Mouse (Mus musculus): ENCODE data around the gene Arf5. TPM values are rescaled to one million over a fixed set of nuclear protein-coding genes. Genes with fewer than 3 reads are reported as not detected.

The Arf5 gene
- polyA plus RNA-seq, 1 experiment, result 65.6 TPM

- Histone ChIP-seq H3K4me3 (ENCODE audit: insufficient read depth, low read depth, low read length) (peak overlapping the region; percentile 91), H3K4me1 (ENCODE audit: control insufficient read depth, insufficient read depth, insufficient read length, low read length) (peaks cover 26% of the 10 kb centered on the region), H3K27ac (replicated peaks; ENCODE audit: low read depth, low read length) (peak overlapping the region; percentile 74)
Measured at GRCm38 (mm10) chr6:28420865-28421264, 2.5 kb upstream of the Arf5 start.

GRCm38 (mm10) chr6:28421469-28422000 lies 1.8 kb upstream of the Arf5 start:
- H3K4me1 ChIP-seq (ENCODE audit: control insufficient read depth, insufficient read depth, insufficient read length, low read length), result peaks cover 26% of the 10 kb centered on the region
- H3K4me3 ChIP-seq (ENCODE audit: insufficient read depth, low read depth, low read length), result peak overlapping the region; percentile 91
- peak overlapping the region; percentile 74 for H3K27ac ChIP-seq (replicated peaks; ENCODE audit: low read depth, low read length)

GRCm38 (mm10) chr6:28422651-28423290 lies 589 bp upstream of the Arf5 start:
- Histone ChIP-seq H3K4me3 (ENCODE audit: insufficient read depth, low read depth, low read length) (peak overlapping the region; percentile 27), H3K27ac (replicated peaks; ENCODE audit: low read depth, low read length) (0 out of 2 replicates have a peak overlapping the region, but pooled peaks have one; percentile 40), H3K4me1 (ENCODE audit: control insufficient read depth, insufficient read depth, insufficient read length, low read length) (peaks cover 24% of the 10 kb centered on the region)

GRCm38 (mm10) chr6:28423767-28424695 lies 671 bp downstream of the Arf5 start:
- peak overlapping the region; percentile 64 for H3K27ac ChIP-seq (replicated peaks; ENCODE audit: low read depth, low read length)
- peak overlapping the region; percentile 93 for H3K4me3 ChIP-seq (ENCODE audit: insufficient read depth, low read depth, low read length)
- peaks cover 18% of the 10 kb centered on the region for H3K4me1 ChIP-seq (ENCODE audit: control insufficient read depth, insufficient read depth, insufficient read length, low read length)

GRCm38 (mm10) chr6:28425019-28425418 lies 1.7 kb downstream of the Arf5 start:
- Histone ChIP-seq H3K4me1 (ENCODE audit: control insufficient read depth, insufficient read depth, insufficient read length, low read length) (peaks cover 11% of the 10 kb centered on the region), H3K27ac (replicated peaks; ENCODE audit: low read depth, low read length) (no peak overlapping the region), H3K4me3 (ENCODE audit: insufficient read depth, low read depth, low read length) (0 out of 2 replicates have a peak overlapping the region, but pooled peaks have one; percentile 93)

GRCm38 (mm10) chr6:28427096-28427839 lies 3.9 kb downstream of the Arf5 start, which contains the start of gene Fscn3:
TSS of gene Fscn3 (plus strand) at chr6:28427789.
- peaks cover 3% of the 10 kb centered on the region for H3K4me1 ChIP-seq (ENCODE audit: control insufficient read depth, insufficient read depth, insufficient read length, low read length)
- H3K4me3 ChIP-seq (ENCODE audit: insufficient read depth, low read depth, low read length), result no peak within 1 kb of the TSS
- no peak within 1 kb of the TSS for H3K27ac ChIP-seq (replicated peaks; ENCODE audit: low read depth, low read length)

- H3K4me3 ChIP-seq (ENCODE audit: insufficient read depth, low read depth, low read length), result no peak within 1 kb of the TSS
- peaks cover 3% of the 10 kb centered on the region for H3K4me1 ChIP-seq (ENCODE audit: control insufficient read depth, insufficient read depth, insufficient read length, low read length)
- no peak within 1 kb of the TSS for H3K27ac ChIP-seq (replicated peaks; ENCODE audit: low read depth, low read length)
Measured at GRCm38 (mm10) chr6:28428290-28428689, 4.9 kb downstream of the Arf5 start, which contains the start of gene Gcc1. TSS of gene Gcc1 (minus strand) at chr6:28428390.

GRCm38 (mm10) chr6:28429870-28430269 lies 6.5 kb downstream of the Arf5 start:
- Histone ChIP-seq H3K27ac (replicated peaks; ENCODE audit: low read depth, low read length) (no peak overlapping the region), H3K4me3 (ENCODE audit: insufficient read depth, low read depth, low read length) (no peak overlapping the region), H3K4me1 (ENCODE audit: control insufficient read depth, insufficient read depth, insufficient read length, low read length) (no peaks in the 10 kb centered on the region)

DNA sequence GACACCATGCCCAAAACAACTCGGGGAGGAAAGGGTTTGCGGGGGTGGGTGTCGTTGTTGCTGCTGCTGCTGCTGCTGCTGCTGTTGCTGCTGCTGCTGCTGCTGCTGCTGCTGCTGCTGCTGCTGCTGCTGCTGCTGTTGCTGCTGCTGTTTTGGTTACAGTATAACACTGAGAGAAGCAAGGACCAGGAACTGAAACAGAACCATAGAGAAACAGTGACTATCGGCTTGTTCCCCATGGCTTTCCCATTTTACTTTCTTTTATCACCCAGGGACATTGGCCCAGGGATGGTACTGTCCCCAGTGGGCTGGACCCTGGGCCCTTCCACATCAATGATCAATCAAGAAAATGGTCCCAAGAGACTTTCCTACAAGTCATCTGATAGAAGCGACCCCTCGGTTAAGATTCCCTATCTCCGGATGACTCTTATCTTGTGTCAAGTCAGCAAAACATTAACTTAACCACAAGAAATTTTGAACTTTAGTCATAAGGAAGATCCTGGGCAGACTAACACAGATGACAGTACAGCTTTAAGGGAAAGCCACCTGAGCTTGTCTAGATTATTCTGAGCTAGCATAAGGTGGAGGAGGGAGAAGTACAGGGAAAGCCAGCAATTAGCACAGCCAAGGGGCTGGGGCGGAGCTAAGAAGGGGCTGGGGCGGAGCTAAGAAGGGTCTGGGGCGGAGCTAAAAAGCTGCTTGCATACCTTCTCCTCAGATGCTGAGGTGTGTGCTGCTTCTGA lies 7.6 kb downstream of the Arf5 start:
- 0 out of 2 replicates have a peak overlapping the region, but pooled peaks have one; percentile 13 for H3K27ac ChIP-seq (replicated peaks; ENCODE audit: low read depth, low read length)
- H3K4me3 ChIP-seq (ENCODE audit: insufficient read depth, low read depth, low read length), result no peak overlapping the region
- H3K4me1 ChIP-seq (ENCODE audit: control insufficient read depth, insufficient read depth, insufficient read length, low read length), result no peaks in the 10 kb centered on the region

DNA sequence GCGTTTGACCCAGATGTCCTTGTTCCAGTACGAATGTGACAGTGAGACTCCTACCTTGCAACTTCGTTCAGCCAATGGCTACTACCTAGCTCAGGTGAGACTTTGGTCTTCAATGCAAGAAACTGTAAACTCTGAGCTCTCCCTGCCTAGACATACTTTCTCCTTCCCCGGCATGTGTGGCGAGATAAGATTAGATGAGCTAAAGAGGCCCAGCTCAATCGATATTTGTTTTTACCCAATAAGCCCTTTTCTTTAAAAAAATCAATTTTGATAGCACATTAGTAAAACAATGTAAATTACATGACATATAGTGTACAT lies 8.1 kb downstream of the Arf5 start:
- Histone ChIP-seq H3K27ac (replicated peaks; ENCODE audit: low read depth, low read length) (no peak overlapping the region), H3K4me3 (ENCODE audit: insufficient read depth, low read depth, low read length) (no peak overlapping the region), H3K4me1 (ENCODE audit: control insufficient read depth, insufficient read depth, insufficient read length, low read length) (no peaks in the 10 kb centered on the region)

- no peaks in the 10 kb centered on the region for H3K4me1 ChIP-seq (ENCODE audit: control insufficient read depth, insufficient read depth, insufficient read length, low read length)
- no peak overlapping the region for H3K4me3 ChIP-seq (ENCODE audit: insufficient read depth, low read depth, low read length)
- H3K27ac ChIP-seq (replicated peaks; ENCODE audit: low read depth, low read length), result no peak overlapping the region
Measured at GRCm38 (mm10) chr6:28447937-28448336, 24.6 kb downstream of the Arf5 start.

- H3K4me1 ChIP-seq (ENCODE audit: control insufficient read depth, insufficient read depth, insufficient read length, low read length), result no peaks in the 10 kb centered on the region
- H3K27ac ChIP-seq (replicated peaks; ENCODE audit: low read depth, low read length), result no peak within 1 kb of the TSS
- H3K4me3 ChIP-seq (ENCODE audit: insufficient read depth, low read depth, low read length), result no peak within 1 kb of the TSS
Measured at GRCm38 (mm10) chr6:28449253-28449652, 25.9 kb downstream of the Arf5 start, which contains the start of gene Pax4. TSS of gene Pax4 (minus strand) at chr6:28449353.

GRCm38 (mm10) chr6:28450481-28450880 lies 27.1 kb downstream of the Arf5 start:
- Histone ChIP-seq H3K27ac (replicated peaks; ENCODE audit: low read depth, low read length) (no peak overlapping the region), H3K4me1 (ENCODE audit: control insufficient read depth, insufficient read depth, insufficient read length, low read length) (no peaks in the 10 kb centered on the region), H3K4me3 (ENCODE audit: insufficient read depth, low read depth, low read length) (no peak overlapping the region)

- Histone ChIP-seq H3K4me3 (ENCODE audit: insufficient read depth, low read depth, low read length) (no peak overlapping the region), H3K27ac (replicated peaks; ENCODE audit: low read depth, low read length) (no peak overlapping the region), H3K4me1 (ENCODE audit: control insufficient read depth, insufficient read depth, insufficient read length, low read length) (no peaks in the 10 kb centered on the region)
Measured at GRCm38 (mm10) chr6:28450977-28451376, 27.6 kb downstream of the Arf5 start.
